Mouse (Mus musculus) CD4-positive helper T cell, adult 2 months (primary cell): ENCODE results near the gene Rpusd4.
A peak's percentile ranks its signal among the peaks of the same experiment; 100 is the strongest.

Experiments used
- DNase-seq: peaks from one replicate; pipeline ENCODE4 v3.0.0-alpha.2; 2012; ENCODE audit warnings: low read depth, missing footprints, low spot score

Gene Rpusd4

DNA sequence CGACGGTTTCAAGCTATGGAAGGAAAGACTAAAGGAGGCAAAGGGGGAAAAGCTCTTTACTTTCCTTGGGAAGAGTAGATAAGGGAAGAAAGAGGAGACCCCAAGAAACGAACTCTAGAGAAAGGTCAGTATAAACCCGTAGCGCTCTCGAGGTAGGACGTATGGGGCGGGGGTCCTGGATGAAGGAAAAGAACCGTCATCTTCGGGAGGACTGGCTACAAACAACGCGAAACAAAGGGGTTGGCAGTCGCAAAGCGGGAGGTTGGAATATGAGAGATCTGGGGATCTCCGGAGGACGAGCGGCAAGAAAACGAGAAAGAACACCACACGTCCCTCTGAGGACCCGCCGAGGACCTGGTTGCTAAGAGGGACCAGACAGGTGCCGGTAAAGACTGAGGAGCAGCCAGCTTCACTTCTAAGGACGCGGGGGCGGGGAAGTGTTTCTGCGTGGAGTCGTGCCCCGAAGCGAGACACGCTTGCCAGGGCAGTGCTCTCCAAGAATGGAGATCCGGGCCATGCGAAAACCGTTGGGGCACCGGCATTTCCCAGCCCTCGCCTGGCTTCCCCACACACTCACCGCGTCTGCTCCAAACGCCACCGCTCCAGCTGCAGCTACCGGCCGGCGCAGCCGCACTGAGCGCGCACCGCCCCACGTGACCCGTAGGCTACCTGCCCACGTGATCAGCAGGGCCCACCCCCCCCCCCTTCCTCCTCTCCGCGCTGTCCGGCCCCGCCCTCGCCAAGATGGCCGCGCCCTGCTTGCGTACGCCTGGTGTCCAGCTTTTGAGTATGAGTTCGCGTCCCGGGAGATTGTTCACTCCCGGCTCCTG, at the start of gene Rpusd4, which contains the start of gene Fam118b:
Rpusd4 (plus strand) TSS at position 720 of the 830 bp plus-strand sequence.
Fam118b (minus strand) TSS at position 660 of the 830 bp plus-strand sequence.
- peak; percentile 95 for DNase-seq

DNA sequence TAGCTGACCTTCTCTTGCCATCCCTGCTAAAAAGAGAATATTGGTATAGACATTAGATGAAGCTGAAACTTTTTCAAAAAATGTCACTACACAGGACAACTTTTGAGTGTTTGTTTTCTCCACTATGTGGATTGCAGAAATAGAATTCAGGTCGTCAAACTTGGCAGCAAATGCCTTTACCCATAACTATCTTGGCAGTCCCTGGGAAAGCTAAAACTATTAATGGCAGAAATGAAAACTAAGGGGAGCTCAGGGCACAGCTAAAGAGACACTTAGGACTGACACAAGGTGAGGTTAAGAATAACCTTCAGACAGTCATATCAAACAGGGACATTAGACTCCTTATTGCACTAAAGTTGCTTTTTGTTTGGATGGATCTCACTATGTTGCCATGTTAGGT, 49.7 kb upstream of the Rpusd4 start:
- no peak for DNase-seq

DNA sequence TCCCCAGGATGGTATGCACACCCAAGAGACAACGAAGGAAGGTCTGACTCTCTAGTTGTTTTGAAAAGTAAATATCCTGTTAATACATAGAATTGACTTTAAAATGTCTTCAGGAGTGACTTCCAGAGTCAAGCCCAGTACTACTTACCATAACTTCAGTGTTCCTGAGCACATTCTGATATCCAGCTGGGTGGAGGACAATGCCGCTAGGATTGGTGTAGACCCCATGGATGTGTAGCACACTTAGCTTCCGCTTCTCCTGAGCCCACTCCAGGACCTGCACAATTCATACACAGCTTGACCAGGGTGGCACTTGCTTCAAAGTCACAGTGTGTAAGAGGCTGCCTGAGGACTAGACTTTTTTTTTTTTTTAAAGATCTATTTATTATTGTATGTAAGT, 44.2 kb upstream of the Rpusd4 start:
- DNase-seq, result no peak

DNA sequence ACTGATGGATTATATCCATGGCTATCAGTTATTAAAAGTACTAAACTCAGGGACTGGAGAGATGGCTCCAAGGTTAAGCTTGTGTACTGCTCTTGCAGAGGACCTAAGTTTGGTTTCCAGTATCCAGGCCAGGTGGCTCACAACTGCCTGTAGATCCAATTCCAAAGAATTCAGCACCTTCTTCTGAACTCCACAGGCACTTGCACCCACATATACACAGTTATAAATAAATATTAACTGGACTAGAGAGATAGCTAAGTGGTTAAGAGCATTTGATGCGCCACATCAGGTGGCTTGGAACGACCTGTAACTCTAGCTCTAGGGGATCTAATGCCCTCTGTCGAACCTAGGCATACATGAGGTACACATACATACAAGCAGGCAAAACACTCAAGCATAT, 39.0 kb upstream of the Rpusd4 start:
- DNase-seq, result no peak

DNA sequence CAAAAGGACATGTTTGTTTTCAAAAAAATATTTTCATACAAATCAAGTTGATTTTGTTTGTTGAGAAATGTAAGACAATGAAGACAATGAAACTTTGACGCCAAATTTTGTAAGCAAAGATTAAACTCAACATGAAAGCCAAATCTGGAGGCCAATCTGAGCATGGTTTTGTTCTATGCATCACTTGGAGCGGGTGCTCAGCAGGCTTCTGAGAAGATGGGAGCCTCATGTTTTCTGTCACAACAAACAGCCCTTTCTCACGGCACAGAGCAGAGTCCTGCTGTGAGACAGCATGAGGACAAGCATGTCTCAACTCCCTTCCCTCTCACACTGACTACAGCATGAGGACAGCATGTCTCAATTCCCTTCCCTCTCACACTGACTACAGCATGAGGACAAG, 31.7 kb upstream of the Rpusd4 start:
- DNase-seq, result no peak

DNA sequence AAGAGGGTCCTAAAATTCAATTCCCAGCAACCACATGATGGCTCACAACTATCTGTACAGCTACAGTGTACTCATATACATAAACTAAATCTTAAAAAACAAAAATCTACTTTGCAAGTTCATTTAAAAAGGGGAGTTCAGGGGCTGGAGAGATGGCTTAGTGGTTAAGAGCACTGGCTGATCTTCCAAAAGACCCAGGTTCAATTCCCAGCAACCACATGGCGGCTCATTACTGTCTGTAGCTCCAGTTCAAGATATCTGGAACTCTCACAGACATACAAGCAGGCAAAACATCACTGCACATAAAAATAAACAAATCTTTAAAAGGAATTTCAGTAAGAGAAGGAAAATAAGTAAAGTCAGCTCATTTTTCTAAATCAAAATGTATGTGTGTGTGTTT, 29.3 kb upstream of the Rpusd4 start:
- no peak for DNase-seq

DNA sequence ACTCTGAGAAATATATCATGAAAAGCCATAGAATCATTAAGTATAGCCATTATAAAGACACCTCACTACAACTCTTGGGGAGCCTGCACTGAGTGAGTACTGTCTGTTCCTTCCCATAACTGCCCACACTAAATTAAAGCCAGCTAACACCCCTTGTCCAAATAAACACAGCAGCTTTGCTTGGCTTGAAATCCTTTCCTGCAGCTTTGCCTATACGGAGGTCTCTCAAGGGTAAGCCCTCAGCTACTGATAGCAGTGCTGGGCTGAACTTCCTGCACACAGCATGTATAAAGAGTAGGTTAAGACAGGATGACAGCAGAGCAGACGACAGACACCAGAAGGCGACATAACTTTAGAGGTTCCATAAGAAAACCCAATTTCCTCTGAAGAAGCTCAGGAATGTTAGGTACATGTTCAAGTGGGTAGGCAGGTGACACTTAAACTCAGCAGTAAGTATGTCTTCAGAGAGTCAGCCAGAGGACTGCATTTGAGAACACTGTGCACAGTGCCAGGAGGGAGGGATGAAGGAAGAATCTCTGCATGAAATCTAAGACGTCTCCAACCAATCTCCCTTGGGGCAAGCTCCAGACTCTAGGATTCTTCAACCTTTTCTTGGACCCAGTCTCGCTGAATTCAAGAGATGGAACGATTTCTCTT, 28.6 kb upstream of the Rpusd4 start:
- no peak for DNase-seq

DNA sequence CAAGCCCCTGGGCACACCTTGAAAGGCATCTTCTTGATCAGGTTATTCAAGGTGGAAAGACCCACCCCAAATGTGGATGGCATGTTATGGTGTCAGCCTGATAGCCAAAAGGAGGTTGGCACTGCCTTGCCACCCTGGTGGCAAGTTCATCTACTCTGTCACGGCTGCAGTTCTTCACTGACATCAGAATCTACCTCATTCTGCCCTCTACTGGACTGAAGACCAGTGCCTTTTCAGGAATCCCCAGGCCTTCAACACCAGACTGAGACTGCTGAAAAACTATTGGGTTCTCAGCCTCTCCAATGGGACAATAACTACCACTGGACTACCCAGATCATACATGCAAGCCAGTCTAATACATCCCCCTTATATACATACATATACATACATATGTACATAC, 27.9 kb upstream of the Rpusd4 start:
- no peak for DNase-seq

DNA sequence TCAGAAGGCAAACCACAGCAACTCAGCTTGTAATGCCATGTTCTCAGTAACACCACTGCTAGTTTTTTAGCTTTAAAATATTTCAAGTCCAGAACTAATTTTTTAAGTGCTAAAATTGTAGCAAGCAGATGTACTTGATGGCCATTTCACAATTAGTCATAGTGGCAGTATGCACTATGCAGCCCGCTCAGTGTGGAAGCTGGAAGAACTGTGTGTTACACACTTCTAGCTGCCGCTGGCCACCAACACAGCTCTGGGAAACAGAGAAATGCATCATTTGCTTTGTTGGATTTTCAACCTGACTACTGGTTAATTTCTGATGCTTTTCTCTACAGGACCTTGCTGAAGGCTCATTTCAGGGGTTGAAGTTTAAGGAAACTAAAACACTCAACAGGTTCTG, 20.3 kb upstream of the Rpusd4 start:
- DNase-seq, result no peak

DNA sequence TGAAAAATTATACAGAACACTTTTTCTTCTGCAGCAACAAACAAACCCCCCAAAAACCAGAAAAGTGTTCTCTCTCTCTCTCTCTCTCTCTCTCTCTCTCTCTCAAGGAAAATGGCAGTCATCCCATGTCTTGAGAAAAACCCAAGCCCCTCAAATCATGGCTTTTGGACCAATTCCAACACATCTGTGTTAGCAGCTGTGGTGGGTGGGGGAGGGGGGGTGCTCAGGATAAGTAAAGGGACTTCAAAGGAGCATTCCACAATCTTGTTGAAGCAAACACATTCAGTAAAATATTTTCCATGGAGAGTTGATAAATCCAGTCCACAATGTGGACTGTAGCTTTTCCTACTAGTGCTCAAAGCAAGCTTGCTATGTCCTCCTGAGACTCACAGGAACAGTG, 18.2 kb upstream of the Rpusd4 start:
- no peak for DNase-seq

DNA sequence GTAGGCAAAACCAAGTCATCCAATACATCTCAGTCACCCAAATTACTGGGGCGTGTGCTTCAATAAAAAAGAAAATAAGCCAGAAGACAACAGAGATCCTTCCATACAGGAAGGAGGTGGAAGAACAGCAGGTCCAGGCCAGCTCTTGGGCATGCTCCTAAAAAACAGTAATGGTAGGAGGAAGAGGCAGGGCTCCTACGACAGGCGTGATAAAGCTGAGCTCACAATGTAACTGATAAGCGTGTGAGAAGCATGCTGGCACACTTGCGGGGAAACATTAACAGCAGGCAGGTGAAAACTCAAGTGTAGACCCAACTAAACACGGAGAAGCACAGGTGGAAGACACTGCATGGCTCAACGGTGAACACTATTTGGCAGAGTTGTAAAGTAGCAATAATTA, 10.3 kb upstream of the Rpusd4 start:
- no peak for DNase-seq

DNA sequence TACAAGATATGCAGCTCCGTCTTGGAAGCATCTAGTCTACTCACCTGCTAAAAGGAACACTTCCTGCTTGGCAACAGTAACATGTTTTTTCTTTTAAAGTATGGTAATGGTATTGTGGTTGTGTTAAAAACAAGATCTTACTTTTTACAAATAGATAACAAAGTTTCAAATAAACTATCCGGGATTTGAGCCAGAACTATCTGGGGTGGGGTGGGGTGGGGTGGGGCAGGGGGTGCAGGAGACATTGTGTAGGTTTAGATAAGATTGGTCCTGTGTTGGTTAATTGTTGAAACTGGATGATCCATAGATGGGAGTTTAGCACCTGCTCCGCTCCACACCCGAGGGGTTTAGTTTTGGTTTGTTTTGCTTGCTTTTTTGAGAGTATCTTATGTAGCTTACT, 5.2 kb upstream of the Rpusd4 start:
- DNase-seq, result no peak

DNA sequence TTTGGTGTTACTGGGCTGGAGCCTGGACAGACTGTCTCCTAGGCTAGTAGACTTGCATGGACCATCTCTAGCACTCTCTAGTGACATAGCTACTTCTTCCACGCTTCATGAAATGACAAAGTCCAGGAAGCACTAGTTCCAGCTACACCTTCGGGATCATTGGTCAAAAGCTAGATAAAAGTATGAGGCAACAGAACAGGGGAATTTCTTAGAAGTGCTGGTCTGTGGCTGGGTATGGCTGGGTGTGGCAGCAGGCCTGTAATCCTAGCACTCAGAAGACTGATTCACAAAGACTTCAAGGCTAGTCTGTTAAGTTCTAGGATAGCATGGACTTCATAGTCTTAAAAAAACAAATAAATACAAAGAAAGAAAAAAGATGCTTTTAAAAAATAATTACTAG, 4.2 kb upstream of the Rpusd4 start:
- DNase-seq, result no peak

DNA sequence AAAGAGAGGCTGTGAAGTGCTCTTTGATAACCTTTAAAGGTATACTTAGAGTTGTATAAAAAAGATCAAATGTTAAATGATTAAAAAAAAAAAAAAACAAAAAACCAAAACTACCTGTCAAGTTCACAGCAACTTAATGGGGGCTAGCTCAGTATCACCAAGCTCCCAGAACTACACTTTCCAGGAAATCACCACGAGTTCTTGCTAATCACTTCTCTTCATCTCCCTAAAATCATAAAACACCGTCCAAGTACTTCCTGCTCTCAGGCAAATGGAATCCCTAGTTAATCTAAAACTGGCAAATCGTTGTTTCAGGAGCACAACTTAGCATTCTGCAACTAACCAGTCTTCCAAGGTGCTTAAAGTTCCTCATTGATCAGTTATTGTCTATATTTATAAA, 3.2 kb upstream of the Rpusd4 start:
- DNase-seq, result no peak

DNA sequence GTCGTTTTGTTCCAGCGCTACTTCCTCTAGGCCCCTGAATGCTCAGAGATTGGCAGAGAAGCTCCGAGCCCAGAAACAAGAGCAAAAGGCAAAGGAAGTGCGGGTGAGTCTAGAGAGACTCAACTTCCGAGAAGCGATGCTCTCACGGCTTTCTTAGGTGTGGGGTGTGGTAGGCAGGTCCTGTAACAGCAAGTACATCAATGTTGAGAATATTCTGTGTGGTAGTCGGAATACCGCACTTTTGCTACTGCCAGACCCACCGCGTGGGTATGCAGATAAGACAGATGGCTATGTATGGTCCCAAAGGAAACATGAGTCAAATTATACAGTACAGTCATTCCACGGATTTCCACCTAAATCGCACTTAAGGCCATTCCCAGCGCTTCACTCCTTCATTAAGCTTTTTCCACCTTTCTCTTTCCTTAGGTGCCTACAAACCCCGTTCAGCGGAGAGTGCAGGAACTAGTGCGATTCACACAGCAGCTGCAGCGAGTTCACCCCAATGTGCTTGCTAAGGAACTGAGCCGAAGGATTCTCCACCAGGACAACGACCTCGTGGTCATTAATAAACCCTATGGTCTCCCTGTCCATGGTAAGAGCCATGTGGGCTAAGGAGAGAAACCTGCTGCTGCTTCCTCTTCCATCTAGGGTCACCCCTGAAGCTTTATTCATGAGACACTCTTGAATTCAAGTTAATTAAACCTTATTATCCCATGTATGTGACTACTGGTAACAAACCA, 481 bp downstream of the Rpusd4 start:
- no peak for DNase-seq

DNA sequence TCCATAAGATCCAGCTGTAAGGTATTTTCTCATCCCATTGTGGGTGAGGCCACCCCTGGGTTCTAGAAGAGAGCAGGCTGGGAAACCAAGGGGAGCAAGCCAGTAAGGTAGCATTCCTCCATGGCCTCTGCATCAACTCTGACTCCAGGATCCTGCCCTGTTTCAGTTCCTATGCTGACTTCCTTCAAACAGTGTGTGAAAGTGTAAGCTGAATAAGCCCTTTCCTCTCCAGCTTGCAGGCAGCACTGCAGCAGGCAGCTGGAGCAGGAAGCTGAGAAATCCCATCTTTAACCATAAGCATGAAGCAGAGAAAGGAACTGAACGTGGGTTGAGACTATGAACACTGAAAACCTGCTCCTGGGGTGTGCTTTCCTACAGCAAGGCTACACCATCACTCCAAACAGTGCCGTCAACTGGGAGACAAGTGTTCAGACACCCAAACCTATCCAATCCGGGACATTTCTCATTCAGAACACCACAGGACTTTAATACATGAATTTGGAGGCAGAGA, 10.2 kb downstream of the Rpusd4 start:
- no peak for DNase-seq

DNA sequence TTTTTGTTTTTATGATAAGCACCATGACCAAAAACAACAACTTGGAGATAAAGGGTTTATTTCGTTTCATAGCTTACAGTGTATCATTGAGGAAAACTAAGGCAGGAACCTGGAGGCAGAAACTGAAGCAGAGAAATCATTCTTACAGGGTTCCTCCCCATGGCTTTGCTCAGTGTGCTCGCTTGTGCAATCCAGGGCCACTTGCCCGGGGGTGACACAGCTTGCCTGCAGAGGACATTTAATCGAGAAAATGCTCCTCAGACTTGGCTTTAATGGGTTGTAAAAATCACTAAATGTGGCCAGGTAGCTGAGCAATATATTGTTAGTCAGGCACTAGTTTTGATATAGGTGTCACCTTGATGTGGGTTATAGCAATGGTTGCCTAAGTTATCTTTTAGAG, 10.8 kb downstream of the Rpusd4 start:
- no peak for DNase-seq

DNA sequence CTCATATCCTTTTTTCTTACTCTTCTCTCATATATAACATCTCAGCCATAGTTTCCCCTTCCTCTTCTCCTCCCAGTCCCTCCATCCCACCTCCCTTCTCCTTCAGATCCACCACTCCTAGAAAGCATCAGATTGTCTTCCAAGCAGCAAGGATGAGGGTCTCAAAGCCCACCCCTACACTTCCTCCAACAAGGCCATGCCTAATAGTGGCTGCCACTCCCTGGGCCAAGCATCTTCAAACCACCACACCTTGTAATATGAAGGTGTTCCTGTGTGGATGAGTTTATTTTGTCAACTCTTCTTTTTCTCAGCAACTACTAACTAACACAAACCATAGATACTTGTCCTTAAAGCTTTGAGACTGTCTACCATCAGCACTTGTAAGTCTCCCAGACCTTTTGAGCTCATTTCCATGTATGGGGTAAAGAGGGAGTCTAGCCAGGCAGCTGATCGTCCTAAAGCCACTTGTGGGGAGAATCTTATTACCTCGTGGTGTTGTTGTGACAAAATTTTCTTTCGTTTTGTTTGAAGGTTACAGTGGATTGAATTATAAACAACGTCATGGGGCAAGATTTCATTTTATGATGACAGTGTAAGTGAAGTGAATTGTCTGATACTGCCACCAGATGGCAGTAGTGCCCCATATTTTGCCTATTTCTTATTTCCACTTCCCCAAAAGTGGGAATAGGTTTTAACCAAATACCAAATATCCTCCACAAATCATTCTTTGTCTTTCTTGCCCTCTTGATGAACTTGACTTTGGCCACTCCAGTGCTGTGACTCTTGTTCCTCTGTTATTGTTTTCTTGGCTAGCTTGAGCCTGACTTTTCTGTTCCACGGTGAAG, 14.6 kb downstream of the Rpusd4 start:
- peak; percentile 72 for DNase-seq

DNA sequence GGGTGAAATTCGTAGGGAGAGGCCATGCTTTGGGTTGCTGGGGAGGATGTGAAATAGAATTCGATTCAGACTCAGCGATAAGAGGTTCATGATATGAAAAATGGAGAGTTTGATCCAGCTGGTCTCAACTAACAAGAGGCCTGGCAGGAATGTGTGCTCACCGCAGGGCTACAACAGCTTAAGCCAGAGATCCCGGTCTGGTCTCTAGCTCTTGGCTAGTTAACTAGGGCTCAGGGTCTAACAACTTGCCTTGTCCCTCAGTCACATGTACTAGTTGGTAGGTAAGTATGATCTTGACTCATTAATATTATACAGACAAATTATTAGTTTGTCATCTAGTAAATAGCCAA, 15.2 kb downstream of the Rpusd4 start:
- DNase-seq, result no peak

DNA sequence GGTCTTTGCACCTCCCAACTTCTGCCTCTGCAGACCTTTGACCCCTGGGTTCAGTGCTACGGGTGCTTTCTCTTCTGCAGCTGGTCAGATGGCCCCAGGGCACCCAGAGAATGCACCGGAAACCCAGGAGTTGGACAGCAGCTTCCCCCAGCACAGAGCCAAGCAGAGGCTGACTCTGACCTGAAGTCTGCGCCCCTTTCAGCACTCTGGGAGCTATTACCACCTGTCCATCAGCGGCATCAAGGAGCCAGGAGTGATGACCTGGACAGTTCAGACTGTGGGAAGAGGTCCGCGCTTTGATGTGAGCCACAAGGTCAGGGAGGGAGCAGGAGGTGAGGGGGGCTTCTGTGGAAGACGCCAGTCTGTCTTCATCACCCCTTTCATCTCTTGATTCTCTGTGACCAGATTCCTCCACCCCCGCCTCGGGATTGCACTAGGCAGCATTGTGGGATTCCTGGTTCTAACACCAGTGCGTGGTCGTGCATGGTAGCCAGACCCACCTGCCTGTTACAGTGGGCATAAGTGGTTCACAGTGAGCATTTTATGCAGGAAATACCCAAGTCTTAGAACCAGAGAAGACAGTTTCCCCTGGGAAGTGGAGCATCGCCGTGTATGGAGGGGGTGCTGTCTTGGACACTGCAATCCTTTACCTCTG, 15.9 kb downstream of the Rpusd4 start:
- no peak for DNase-seq

DNA sequence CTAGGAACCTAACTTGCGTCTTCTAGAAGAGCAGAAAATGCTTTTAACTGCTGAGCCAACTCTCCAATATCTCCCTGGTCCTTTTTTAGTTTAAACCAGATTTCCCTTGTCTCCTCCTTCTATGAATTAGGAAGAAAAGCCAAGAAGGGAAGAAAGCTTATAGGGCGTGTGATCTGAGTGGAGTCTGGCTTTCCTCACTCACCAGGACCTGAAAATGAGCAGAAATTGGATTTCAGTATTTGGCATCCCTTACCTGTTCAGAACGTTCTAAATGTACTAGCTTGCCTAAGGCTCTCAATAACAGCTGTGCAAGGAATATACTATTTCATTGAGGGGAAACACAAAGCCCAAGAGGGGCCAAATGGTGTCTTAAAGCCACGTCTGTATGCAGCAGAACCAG, 16.7 kb downstream of the Rpusd4 start:
- no peak for DNase-seq
